Mouse (Mus musculus) brown adipose tissue, adult 24 weeks (tissue): Measurements from ENCODE around the gene Plxnc1. TPM values are rescaled to one million over a fixed set of nuclear protein-coding genes. Genes with fewer than 3 reads are reported as not detected.

Experiments
- H3K27ac ChIP-seq: fragments of 200-500 bp; replicated peaks from 2 replicates; pipeline ENCODE4 v1.5.1; 2012; ENCODE audit warnings: low read depth, mild to moderate bottlenecking, low read length
- H3K4me1 ChIP-seq: fragments of 200-500 bp; 2 replicates; pipeline ENCODE4 v1.6.1; 2012; ENCODE audit warnings: low read length, mixed read lengths; ENCODE audit not compliant: control insufficient read depth, insufficient read depth, insufficient read length
- H3K4me3 ChIP-seq: fragments of 200-500 bp; 2 replicates; pipeline ENCODE4 v1.5.1; 2012; ENCODE audit warnings: low read depth, mild to moderate bottlenecking, low read length, moderate library complexity; ENCODE audit not compliant: insufficient read depth
- polyA plus RNA-seq: library from polyadenylated mRNA; stranded (reverse); fragments of >200 nt; gene quantifications from 2 replicates; pipeline ENCODE4 v1.2.4, GENCODE M21; 2012; ENCODE audit not compliant: missing spikeins, insufficient read depth, insufficient read length

Plxnc1 gene
- polyA plus RNA-seq, 1 experiment: 1.1 TPM

GRCm38 (mm10) chr10:94896311-94896710 is 48.3 kb downstream of the Plxnc1 start:
- Histone ChIP-seq H3K4me3 (no peak overlapping the region), H3K27ac (no peak overlapping the region), H3K4me1 (no peaks in the 10 kb centered on the region)

GRCm38 (mm10) chr10:94895876-94896275 is 48.8 kb downstream of the Plxnc1 start:
- H3K4me3 ChIP-seq: no peak overlapping the region
- no peak overlapping the region for H3K27ac ChIP-seq
- H3K4me1 ChIP-seq: no peaks in the 10 kb centered on the region

GRCm38 (mm10) chr10:94889735-94890134 is 54.9 kb downstream of the Plxnc1 start:
- Histone ChIP-seq H3K4me3 (no peak overlapping the region), H3K27ac (no peak overlapping the region), H3K4me1 (no peaks in the 10 kb centered on the region)

- no peak overlapping the region for H3K4me3 ChIP-seq
- H3K27ac ChIP-seq: no peak overlapping the region
Measured at GRCm38 (mm10) chr10:94883216-94883615, 61.4 kb downstream of the Plxnc1 start.

GRCm38 (mm10) chr10:94871506-94871905 is 73.1 kb downstream of the Plxnc1 start:
- no peak overlapping the region for H3K4me3 ChIP-seq
- no peaks in the 10 kb centered on the region for H3K4me1 ChIP-seq
- no peak overlapping the region for H3K27ac ChIP-seq

More at GRCm38 (mm10) chr10:94883216-94883615, 61.4 kb downstream of the Plxnc1 start:
- H3K4me1 ChIP-seq: no peaks in the 10 kb centered on the region

GRCm38 (mm10) chr10:94871102-94871501 is 73.5 kb downstream of the Plxnc1 start:
- Histone ChIP-seq H3K4me1 (no peaks in the 10 kb centered on the region), H3K27ac (no peak overlapping the region), H3K4me3 (no peak overlapping the region)

GRCm38 (mm10) chr10:94866995-94867856 is 77.4 kb downstream of the Plxnc1 start:
- H3K4me1 ChIP-seq: no peaks in the 10 kb centered on the region
- no peak overlapping the region for H3K27ac ChIP-seq
- no peak overlapping the region for H3K4me3 ChIP-seq

- no peak overlapping the region for H3K4me3 ChIP-seq
- H3K4me1 ChIP-seq: no peaks in the 10 kb centered on the region
Measured at GRCm38 (mm10) chr10:94865206-94865605, 79.4 kb downstream of the Plxnc1 start.

GRCm38 (mm10) chr10:94864199-94864928 is 80.3 kb downstream of the Plxnc1 start:
- Histone ChIP-seq H3K4me3 (no peak overlapping the region), H3K27ac (no peak overlapping the region), H3K4me1 (no peaks in the 10 kb centered on the region)

More at GRCm38 (mm10) chr10:94865206-94865605, 79.4 kb downstream of the Plxnc1 start:
- H3K27ac ChIP-seq: no peak overlapping the region

- Histone ChIP-seq H3K27ac (no peak overlapping the region), H3K4me1 (no peaks in the 10 kb centered on the region), H3K4me3 (no peak overlapping the region)
Measured at GRCm38 (mm10) chr10:94863251-94863650, 81.4 kb downstream of the Plxnc1 start.

- Histone ChIP-seq H3K27ac (no peak overlapping the region), H3K4me1 (no peaks in the 10 kb centered on the region), H3K4me3 (no peak overlapping the region)
Measured at GRCm38 (mm10) chr10:94860870-94861269, 83.8 kb downstream of the Plxnc1 start.

GRCm38 (mm10) chr10:94858277-94859033 is 86.2 kb downstream of the Plxnc1 start:
- H3K27ac ChIP-seq: no peak overlapping the region
- H3K4me1 ChIP-seq: no peaks in the 10 kb centered on the region

GRCm38 (mm10) chr10:94850565-94850964 is 94.1 kb downstream of the Plxnc1 start:
- H3K4me1 ChIP-seq: no peaks in the 10 kb centered on the region
- no peak overlapping the region for H3K4me3 ChIP-seq
- H3K27ac ChIP-seq: no peak overlapping the region

More at GRCm38 (mm10) chr10:94858277-94859033, 86.2 kb downstream of the Plxnc1 start:
- no peak overlapping the region for H3K4me3 ChIP-seq

GRCm38 (mm10) chr10:94849930-94850329 is 94.7 kb downstream of the Plxnc1 start:
- Histone ChIP-seq H3K27ac (no peak overlapping the region), H3K4me1 (no peaks in the 10 kb centered on the region), H3K4me3 (no peak overlapping the region)

- Histone ChIP-seq H3K27ac (no peak overlapping the region), H3K4me1 (no peaks in the 10 kb centered on the region), H3K4me3 (no peak overlapping the region)
Measured at GRCm38 (mm10) chr10:94849360-94849759, 95.3 kb downstream of the Plxnc1 start.
